Mouse (Mus musculus): ENCODE measurements around the gene Kmt2e.

- TF ChIP-seq MAFK (IDR thresholded peaks at IDR 0.05; ENCODE audit: insufficient read depth, low read depth, low read length) (no peak), ZC3H11A (IDR thresholded peaks at IDR 0.05; ENCODE audit: borderline replicate concordance, low read depth, low read length) (no peak), CHD2 (IDR thresholded peaks at IDR 0.05; ENCODE audit: low read depth, low read length) (no peak), HCFC1 (IDR thresholded peaks at IDR 0.05; ENCODE audit: borderline replicate concordance, insufficient read depth, low read length) (no peak), ZNF384 (IDR thresholded peaks at IDR 0.05; ENCODE audit: low read depth, low read length) (no peak)
These were observed 2.1 kb upstream of the Kmt2e start for GRCm38 (mm10) chr5:23431948-23432707.

Data from ES-E14 (cell line).